Mouse (Mus musculus) CH12.LX (cell line): ENCODE measurements around the gene Ube2u. TPM values are rescaled to one million over a fixed set of nuclear protein-coding genes. Genes with fewer than 3 reads are reported as not detected.

ENCODE experiments used
- DNase-seq: peaks from one replicate; pipeline ENCODE4 v3.0.0-alpha.2; 2013; ENCODE audit errors: extremely low read depth
- H3K27ac ChIP-seq: 2 replicates; pipeline ENCODE4 v1.5.1; 2012; ENCODE audit warnings: low read depth, mild to moderate bottlenecking, control low read depth, moderate library complexity; ENCODE audit not compliant: insufficient read depth
- H3K27me3 ChIP-seq: replicated peaks from 2 replicates; pipeline ENCODE3; 2012; ENCODE audit warnings: inconsistent platforms
- H3K36me3 ChIP-seq, 2 experiments: replicated peaks in 1 of 2; 2 replicates each; pipeline versions ENCODE3 to v1.6.1; 2012; ENCODE audit warnings: inconsistent platforms in 1 of 2, low read length in 1 of 2, mild to moderate bottlenecking in 1 of 2, mixed read lengths in 1 of 2, moderate library complexity in 1 of 2; ENCODE audit not compliant: control insufficient read depth in 1 of 2, insufficient read depth in 1 of 2
- H3K4me1 ChIP-seq, 2 experiments: 2 replicates each; pipeline ENCODE4 v1.6.1; 2012; ENCODE audit warnings: inconsistent platforms in 1 of 2, moderate library complexity in 1 of 2; ENCODE audit not compliant: insufficient read depth in 2 of 2, control insufficient read depth in 1 of 2
- H3K4me2 ChIP-seq: 2 replicates; pipeline ENCODE4 v1.6.1; 2012; ENCODE audit warnings: low read depth, mild to moderate bottlenecking, control low read depth; ENCODE audit not compliant: poor library complexity, insufficient read depth, severe bottlenecking
- H3K4me3 ChIP-seq, 3 experiments: fragments of 150-350 bp in 1 of 3; sonication (generic) in 1 of 3; replicated peaks in 1 of 3; 2 replicates each; pipeline versions ENCODE3 to v1.5.1; 2011 to 2012; ENCODE audit warnings: low read depth in 2 of 3, low read length in 2 of 3, mild to moderate bottlenecking in 2 of 3, moderate library complexity in 2 of 3, control low read depth in 1 of 3, improper control_type of control experiment in 1 of 3, inconsistent platforms in 1 of 3, mixed read lengths in 1 of 3; ENCODE audit not compliant: poor library complexity in 1 of 3
- H3K79me2 ChIP-seq: replicated peaks from 2 replicates; pipeline ENCODE4 v1.6.1; 2012; ENCODE audit warnings: mild to moderate bottlenecking, moderate library complexity; ENCODE audit not compliant: control insufficient read depth, poor library complexity, insufficient read depth, severe bottlenecking; ENCODE audit errors: extremely low read depth
- H3K9ac ChIP-seq: 2 replicates; pipeline ENCODE4 v1.6.1; 2012; ENCODE audit warnings: low read depth, mild to moderate bottlenecking, control low read depth, moderate library complexity; ENCODE audit not compliant: insufficient read depth
- H3K9me3 ChIP-seq: replicated peaks from 2 replicates; pipeline ENCODE3; 2012; ENCODE audit warnings: low read length, inconsistent platforms, mixed read lengths
- HCFC1 ChIP-seq: IDR thresholded peaks from 2 replicates; pipeline ENCODE4 v1.6.1; 2012; ENCODE audit warnings: low read depth, mild to moderate bottlenecking, inconsistent platforms, low read length, improper control_type of control experiment
- POLR2A ChIP-seq: IDR thresholded peaks from 2 replicates; pipeline ENCODE4 v1.6.1; 2011; ENCODE audit warnings: low read depth, mild to moderate bottlenecking, improper control_type of control experiment, low read length
- SIN3A ChIP-seq: IDR thresholded peaks from 2 replicates; pipeline ENCODE4 v1.6.1; 2012; ENCODE audit warnings: low read length, improper control_type of control experiment, inconsistent platforms
- ZMIZ1 ChIP-seq: IDR thresholded peaks from 2 replicates; pipeline ENCODE4 v1.6.1; 2012; ENCODE audit warnings: low read depth, mild to moderate bottlenecking, inconsistent platforms, low read length, improper control_type of control experiment
- dilution Hi-C: fragments of 300-500 bp; cut with MboI; formaldehyde crosslinking; loops from 2 replicates; pipeline ENCODE4 v1.14.3; 2020; ENCODE audit warnings: low sequenced_read_pairs; ENCODE audit not compliant: extremely low pct_unique_long_range_greater_than_20kb, extremely low pct_ligation_motif_present
- in situ Hi-C: fragments of 300-500 bp; cut with MboI; formaldehyde crosslinking; loops from 3 replicates; pipeline ENCODE4 v1.14.3; 2019; ENCODE audit warnings: low sequenced_read_pairs, low pct_ligation_motif_present, low pct_unique_long_range_greater_than_20kb, mixed read lengths
- polyA plus RNA-seq: library from polyadenylated mRNA; unstranded; fragments of >175 nt; gene quantifications from 2 replicates; pipeline ENCODE4 v1.2.1, GENCODE M21; 2012; ENCODE audit warnings: low read depth; ENCODE audit not compliant: insufficient read length
- total RNA-seq, 2 experiments: library from RNA; depleted of rRNA; stranded (reverse); fragments of 300-350 nt in 1 of 2; fragments of >200 nt in 1 of 2; gene quantifications; 2 replicates each; pipeline ENCODE4 v1.2.3; 2012 to 2014

The Ube2u gene
- total and polyA plus RNA-seq, 3 experiments = not detected

- in situ Hi-C loops = no loop called here
- no peaks in the 10 kb centered on the region for H3K4me1 ChIP-seq
- peaks cover 85% of the 10 kb centered on the region for H3K9me3 ChIP-seq
- TF ChIP-seq HCFC1 = no peak
- no peak for TF ChIP-seq SIN3A
- TF ChIP-seq ZMIZ1 = no peak
- TF ChIP-seq POLR2A = no peak
- dilution Hi-C loops = no loop called here
- no peak overlapping the region for H3K27ac ChIP-seq
- no peak for DNase-seq
- no peaks in the 10 kb centered on the region for H3K79me2 ChIP-seq
- no peak overlapping the region for H3K9ac ChIP-seq
- no peaks in the 10 kb centered on the region for H3K36me3 ChIP-seq
- H3K27me3 ChIP-seq = no peaks in the 10 kb centered on the region
- H3K4me2 ChIP-seq = no peak overlapping the region
- no peak overlapping the region for H3K4me3 ChIP-seq
These were observed 118.4 kb downstream of the Ube2u start for GRCm38 (mm10) chr4:100597049-100597448.
